Mouse (Mus musculus): Measurements from ENCODE around the gene Adamts13.
A peak's percentile ranks its signal among the peaks of the same experiment; 100 is the strongest.

The Adamts13 gene

DNA sequence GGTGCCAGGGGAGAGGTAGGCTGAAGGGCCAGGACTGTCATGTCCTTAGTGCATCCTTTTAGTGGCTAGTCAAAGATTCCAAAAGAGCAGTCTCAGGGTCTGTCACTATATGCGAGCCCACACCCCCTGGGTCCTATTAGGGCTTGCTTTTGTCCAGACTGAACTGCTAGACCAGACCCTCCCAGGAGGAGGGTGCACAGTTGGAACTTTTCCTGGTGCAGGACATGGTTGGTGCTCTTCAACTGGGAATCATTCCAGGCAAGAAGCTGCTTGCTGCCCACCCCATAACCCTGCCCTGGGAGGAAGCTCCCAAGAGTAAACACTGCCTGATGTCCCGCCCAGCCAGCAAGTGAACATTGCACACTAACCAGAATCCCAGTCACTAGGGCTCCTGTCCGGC, at the start of gene Adamts13:
Adamts13 (plus strand) TSS at position 301 of the 400 bp plus-strand sequence.
- no peak for DNase-seq (ENCODE audit: extremely low spot score, low spot score)

DNA sequence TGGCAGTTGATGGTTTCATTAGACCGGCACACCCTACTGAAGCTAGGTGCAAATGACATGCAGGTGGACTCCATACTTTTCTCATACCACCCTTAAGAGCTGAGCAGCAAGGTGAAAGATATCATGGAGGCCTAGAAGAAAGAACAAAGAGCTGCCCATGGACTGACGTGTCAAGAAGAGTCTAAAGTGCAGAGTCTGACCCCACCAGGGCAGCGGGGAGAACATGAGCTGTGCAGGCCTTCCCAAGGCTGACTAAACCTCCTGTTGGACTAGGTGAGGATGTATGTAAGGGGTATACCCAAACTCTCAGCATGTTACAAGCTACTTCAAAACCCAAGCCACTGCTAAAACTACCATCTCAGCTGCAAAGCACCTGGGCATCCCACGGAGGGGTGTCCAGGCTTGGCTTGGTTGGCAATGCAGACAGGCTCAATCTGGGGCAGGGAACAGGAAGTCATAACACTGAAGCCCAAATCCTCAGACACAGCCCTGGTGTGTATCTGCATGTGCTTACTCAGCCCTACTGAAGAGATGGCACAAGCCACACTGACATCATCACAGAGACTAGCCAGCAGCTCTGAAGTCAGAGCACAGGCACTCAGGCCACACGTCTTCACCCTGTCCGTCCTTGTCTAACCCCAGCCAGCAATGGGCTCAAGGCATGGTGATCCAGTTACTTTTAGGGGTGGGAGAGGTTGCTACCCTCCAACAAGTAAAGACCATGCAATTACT, 45.3 kb upstream of the Adamts13 start:
- no peak for DNase-seq (ENCODE audit: extremely low spot score, low spot score)

- peak; percentile 54 for DNase-seq (ENCODE audit: extremely low spot score, low spot score)
These were observed 42.8 kb upstream of the Adamts13 start for GRCm38 (mm10) chr2:26930390-26930789.

- DNase-seq (ENCODE audit: extremely low spot score, low spot score), result no peak
These were observed 40.5 kb upstream of the Adamts13 start for GRCm38 (mm10) chr2:26932473-26933303.

GRCm38 (mm10) chr2:26933304-26934055, 39.7 kb upstream of the Adamts13 start, which contains the start of the genes Surf4 and Stkld1:
Gene Surf4, minus strand, starts transcription at chr2:26933928.
Gene Stkld1, plus strand, starts transcription at chr2:26934047.
- peak; percentile 93 for DNase-seq (ENCODE audit: extremely low spot score, low spot score)

- DNase-seq (ENCODE audit: extremely low spot score, low spot score), result no peak
These were observed 37.9 kb upstream of the Adamts13 start for GRCm38 (mm10) chr2:26935286-26935685.

DNA sequence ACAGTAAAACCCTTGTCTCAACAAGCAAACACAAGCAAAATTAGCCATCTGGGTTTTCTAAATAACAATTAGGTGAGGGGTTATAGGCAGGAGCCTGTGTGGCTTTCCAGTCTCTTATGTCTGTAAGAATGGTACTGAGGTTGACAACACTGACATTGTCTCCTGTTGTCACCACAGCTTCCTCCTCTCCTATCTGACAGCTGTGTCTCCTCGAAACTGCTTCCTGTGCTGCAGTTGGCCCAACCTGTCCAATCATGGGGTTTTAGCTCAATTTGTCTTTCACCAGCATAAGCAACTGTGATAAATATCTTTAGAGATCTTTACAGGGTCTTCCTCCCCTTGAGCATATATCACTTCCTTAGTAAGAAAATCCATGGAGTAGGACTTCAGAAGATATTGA, 36.8 kb upstream of the Adamts13 start:
- DNase-seq (ENCODE audit: extremely low spot score, low spot score), result no peak

GRCm38 (mm10) chr2:26941539-26941938, 31.7 kb upstream of the Adamts13 start:
- no peak for DNase-seq (ENCODE audit: extremely low spot score, low spot score)

GRCm38 (mm10) chr2:26943253-26943652, 30.0 kb upstream of the Adamts13 start:
- DNase-seq (ENCODE audit: extremely low spot score, low spot score), result no peak

DNA sequence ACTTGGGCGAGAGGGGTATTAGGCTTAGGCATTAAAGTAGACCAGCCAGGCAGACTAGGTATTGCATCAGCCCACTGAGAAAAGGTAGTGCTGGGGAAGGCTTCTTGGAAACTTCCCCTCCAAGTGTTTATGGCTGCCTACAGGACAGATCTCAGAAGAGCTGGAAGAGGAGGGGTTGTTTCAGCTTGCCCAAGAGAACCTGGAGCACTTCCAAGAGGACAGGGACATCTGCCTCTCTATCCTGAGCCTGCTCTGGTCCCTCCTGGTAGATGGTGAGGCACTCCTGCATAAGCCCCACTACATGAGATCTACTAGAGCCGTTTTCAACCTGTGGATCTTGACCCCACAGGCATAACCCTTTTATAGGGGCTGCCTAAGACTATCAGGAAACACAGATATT, 22.8 kb upstream of the Adamts13 start:
- no peak for DNase-seq (ENCODE audit: extremely low spot score, low spot score)

- DNase-seq (ENCODE audit: extremely low spot score, low spot score), result no peak
These were observed 21.8 kb upstream of the Adamts13 start for GRCm38 (mm10) chr2:26951346-26951905.

DNA sequence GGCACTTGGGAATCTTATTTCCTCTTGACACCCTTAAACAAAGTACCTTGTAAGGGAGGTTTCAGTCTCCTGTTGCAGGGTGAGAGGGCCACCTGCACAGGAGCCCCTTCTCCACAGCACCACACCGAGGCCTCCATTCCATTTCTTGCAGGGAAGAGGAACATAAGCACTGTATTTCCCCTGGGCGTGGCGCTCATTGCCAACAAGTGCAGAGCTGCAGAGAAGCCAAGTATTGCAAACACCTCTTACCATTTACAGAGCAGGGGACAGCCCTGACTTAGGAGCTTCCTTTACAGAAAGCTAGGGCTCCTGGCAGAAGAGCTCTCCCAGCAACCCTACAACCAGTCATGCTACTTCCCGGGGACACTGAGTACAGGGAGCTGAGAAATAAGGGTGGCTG, 21.0 kb upstream of the Adamts13 start:
- DNase-seq (ENCODE audit: extremely low spot score, low spot score), result no peak

- no peak for DNase-seq (ENCODE audit: extremely low spot score, low spot score)
These were observed 20.4 kb upstream of the Adamts13 start for GRCm38 (mm10) chr2:26952866-26953265.

DNA sequence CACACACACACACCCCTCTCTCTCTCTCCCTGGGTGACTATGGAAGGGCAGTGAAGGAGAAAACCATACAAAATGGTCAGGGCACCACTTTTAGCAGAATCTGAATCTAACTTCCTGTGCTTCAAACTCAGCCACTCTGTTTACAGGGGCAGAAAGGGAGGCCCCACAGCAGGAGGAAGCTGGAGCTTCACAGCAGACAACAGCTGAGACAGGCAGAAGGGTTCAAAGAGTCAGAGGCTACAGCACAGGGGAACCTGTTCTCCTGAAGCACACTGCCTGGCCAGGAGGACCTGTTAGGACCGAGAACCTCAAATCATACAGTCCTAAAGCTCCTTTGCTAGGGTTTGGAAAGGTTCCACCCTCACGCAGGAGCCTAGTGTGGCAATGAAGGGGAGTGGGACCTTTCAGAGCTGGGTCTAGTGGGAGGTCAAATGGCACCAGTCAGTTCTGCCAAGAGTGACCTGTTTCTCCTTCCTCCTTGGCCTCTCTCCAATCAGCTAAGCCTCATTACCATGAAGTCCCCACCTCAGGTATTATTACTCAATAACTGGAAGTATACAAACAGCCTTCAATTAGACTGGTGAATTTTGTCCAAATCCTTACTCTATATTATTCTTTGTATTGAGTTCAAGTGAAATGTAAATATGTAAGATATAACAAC, 18.4 kb upstream of the Adamts13 start:
- DNase-seq (ENCODE audit: extremely low spot score, low spot score), result no peak

DNA sequence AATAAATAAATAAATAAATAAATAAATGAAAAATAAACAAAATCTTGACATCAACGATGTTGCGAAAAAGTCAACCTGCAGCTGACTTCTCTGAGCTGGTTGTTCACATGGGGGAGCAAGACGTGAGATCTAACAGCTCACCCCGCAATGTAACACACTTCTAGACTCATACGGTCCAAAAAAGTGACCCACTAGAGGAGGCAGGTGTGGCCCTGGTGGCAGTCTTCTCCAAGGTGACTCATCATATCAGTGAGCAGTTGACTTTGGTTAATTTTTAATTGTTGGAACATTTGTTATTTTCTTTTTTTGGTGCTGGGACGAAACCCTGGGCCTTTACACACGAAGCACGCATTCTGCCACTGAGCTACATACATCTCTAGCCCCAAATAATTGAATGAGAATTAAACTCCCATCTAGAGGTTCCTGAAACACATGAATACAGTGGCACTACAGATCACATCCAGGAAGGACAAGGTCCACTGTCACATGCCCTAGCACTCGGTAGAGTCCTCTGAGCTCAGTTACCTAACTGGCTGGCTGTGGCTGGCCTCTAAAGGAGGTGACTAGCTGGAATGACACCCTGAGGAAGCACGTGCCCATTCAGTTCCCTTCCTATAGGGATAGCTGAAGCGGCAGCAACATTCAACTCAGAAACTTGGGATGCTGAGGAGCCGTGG, 16.3 kb upstream of the Adamts13 start:
- DNase-seq (ENCODE audit: extremely low spot score, low spot score), result no peak

DNA sequence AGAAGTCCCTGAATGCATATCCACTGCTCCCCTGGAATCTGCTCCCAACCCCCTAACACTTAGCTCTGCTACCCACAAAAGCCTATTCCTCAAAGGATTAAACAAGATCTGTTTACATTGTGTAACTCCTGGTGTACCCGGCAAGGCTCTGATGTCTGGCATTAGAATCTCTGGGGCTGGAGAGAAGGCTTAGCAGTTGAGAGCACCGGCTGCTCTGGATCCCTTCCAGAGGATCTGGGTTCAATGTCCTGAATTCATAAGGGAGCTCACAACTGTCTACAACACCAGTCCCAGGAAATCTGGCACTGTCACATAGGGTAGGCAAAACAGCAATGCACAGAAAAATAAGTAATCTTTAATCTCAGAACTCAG, 15.7 kb upstream of the Adamts13 start:
- no peak for DNase-seq (ENCODE audit: extremely low spot score, low spot score)

GRCm38 (mm10) chr2:26960756-26961155, 12.5 kb upstream of the Adamts13 start:
- no peak for DNase-seq (ENCODE audit: extremely low spot score, low spot score)

- peak; percentile 95 for DNase-seq (ENCODE audit: extremely low spot score, low spot score)
These were observed 9.1 kb upstream of the Adamts13 start, which contains the start of gene Rexo4 for GRCm38 (mm10) chr2:26963923-26964723. Gene Rexo4, minus strand, starts transcription at chr2:26964386.

DNA sequence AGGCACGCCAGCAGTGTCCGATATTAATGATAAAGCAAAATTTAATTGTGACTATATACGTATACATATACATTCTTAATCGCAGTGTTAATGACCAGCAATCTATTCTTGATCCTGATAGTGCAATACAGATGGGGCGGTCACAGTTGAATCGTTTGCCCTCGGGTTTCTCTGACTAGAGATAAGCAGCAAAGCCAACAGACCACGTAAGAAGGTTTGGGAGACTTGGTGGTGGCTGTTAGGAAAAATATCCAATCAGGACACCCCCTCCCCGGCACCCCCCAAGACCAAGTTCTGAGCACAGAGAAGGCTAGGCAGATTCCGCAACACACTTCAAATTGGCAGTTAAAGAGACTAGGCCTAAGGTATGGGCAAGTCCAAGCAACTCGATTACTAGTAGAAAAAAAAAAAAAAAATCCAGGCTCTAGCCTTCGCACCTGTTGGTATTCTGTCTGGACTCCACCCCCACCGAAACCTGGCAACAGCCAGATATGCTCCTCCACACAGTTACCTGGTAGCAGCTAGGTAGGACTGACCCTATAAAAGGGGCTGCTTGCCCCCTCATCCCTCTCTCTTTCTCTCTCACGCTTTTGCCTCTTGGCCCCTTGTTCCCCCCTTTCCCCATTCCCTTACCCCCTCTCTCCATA, 8.4 kb upstream of the Adamts13 start:
- DNase-seq (ENCODE audit: extremely low spot score, low spot score), result no peak

All from neural tube, embryonic 10.5 days (tissue).